Mouse (Mus musculus) stomach, postnatal 0 days (tissue): Measurements from ENCODE around the gene Ppp2r1b.

ENCODE experiments used
- CTCF ChIP-seq: IDR thresholded peaks from 2 replicates; pipeline ENCODE4 v1.5.1; 2016; ENCODE audit warnings: antibody characterized with exemption, low read depth, mild to moderate bottlenecking, moderate library complexity
- EP300 ChIP-seq: optimal IDR thresholded peaks from 2 replicates; pipeline ENCODE3; 2016; ENCODE audit warnings: antibody characterized with exemption

- no peak for TF ChIP-seq EP300
- TF ChIP-seq CTCF = no peak
Measured at GRCm38 (mm10) chr9:50925801-50926200, 80.7 kb downstream of the Ppp2r1b start.
